27 mouse cellular contexts compared by ENCODE assay signal in the genomic region with DNA sequence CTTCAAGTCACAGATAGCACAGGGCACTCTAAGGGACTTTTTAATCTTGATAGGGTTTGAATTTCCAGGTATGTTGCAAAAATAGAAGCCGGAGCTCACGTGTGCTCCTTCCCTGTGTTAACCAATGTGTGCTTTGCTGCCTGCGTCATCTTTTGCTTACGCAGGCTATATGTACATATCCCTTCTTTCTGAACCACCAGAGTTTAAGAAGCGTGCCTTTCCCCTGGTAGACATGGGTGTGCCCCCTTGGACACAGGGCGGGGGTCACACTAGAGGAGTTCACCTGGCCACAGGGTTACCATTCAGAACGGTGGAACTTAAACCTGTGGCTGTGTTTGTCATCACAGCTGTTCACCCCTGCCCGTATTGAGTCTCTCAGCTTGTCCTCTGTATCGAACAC. TPM values are rescaled to one million over a fixed set of nuclear protein-coding genes. Genes with fewer than 3 reads are reported as not detected.
"Had no signal": no experiment of that assay in that cellular context is flagged by ENCODE, and none has a peak within 500 bp of the region (broad histone marks: within the 10 kb centered on the region; RNA-seq: fewer than 3 reads in every experiment).

No protein-coding gene starts in this region.

- H3K9me3 ChIP-seq: liver, embryonic 12.5 days; midbrain, embryonic 10.5 days; midbrain, embryonic 12.5 days; neural tube, embryonic 13.5 days; neural tube, embryonic 15.5 days had no signal

- H3K27me3 ChIP-seq: midbrain, embryonic 12.5 days; neural tube, embryonic 13.5 days; neural tube, embryonic 15.5 days had no signal

- H3K4me2 ChIP-seq: liver, embryonic 12.5 days; lung, embryonic 14.5 days; midbrain, embryonic 12.5 days; neural tube, embryonic 13.5 days; neural tube, embryonic 15.5 days had no signal

- ATAC-seq: liver, embryonic 12.5 days; midbrain, embryonic 16.5 days had no signal

- H3K36me3 ChIP-seq: liver, embryonic 12.5 days; midbrain, embryonic 10.5 days; midbrain, embryonic 12.5 days; neural tube, embryonic 13.5 days; neural tube, embryonic 15.5 days had no signal

- H3K4me3 ChIP-seq: liver, embryonic 12.5 days; midbrain, embryonic 10.5 days; midbrain, embryonic 12.5 days; myocyte; neural tube, embryonic 13.5 days; neural tube, embryonic 15.5 days had no signal

- H3K27ac ChIP-seq: liver, embryonic 12.5 days; liver, embryonic 14.5 days; midbrain, embryonic 10.5 days; midbrain, embryonic 12.5 days; neural tube, embryonic 13.5 days; neural tube, embryonic 15.5 days had no signal

- H3K9ac ChIP-seq: liver, embryonic 12.5 days; liver, embryonic 14.5 days; lung, embryonic 14.5 days; midbrain, embryonic 12.5 days; neural tube, embryonic 13.5 days; neural tube, embryonic 15.5 days had no signal

- DNase-seq: lung, adult 18-20 months; lung, embryonic 14.5 days; lung, postnatal 14 days; lung, postnatal 4 days; midbrain, embryonic 14.5 days; retina, postnatal 1 day; right cerebral cortex, adult 18-20 months; right cerebral cortex, postnatal 25 days; right cerebral cortex, postnatal 4 days; spleen, adult 18-20 months; thymus, adult 2 months; thymus, postnatal 25 days; thymus, postnatal 4 days had no signal

- H3K4me1 ChIP-seq: liver, embryonic 12.5 days; neural tube, embryonic 13.5 days; neural tube, embryonic 15.5 days had no signal

RNA-seq across cellular contexts. Expression of a gene that starts 14.5 kb away (rescaled TPM):
- total RNA-seq: megakaryocyte, adult 5-6 weeks; megakaryocyte-erythroid progenitor cell, adult 5-6 weeks had no signal
- polyA plus RNA-seq: liver, embryonic 14.5 days; liver, embryonic 16.5 days; neural tube, embryonic 11.5 days; small intestine, adult 2 months; urinary bladder, adult 2 months had no signal

RNA-seq across cellular contexts. Expression of a gene that starts 35.6 kb away (rescaled TPM):
- total RNA-seq: megakaryocyte-erythroid progenitor cell, adult 5-6 weeks had no signal
- polyA plus RNA-seq: liver, embryonic 12.5 days; liver, embryonic 14.5 days; liver, embryonic 16.5 days; midbrain, embryonic 10.5 days; midbrain, embryonic 12.5 days; midbrain, embryonic 14.5 days; midbrain, embryonic 16.5 days; myocyte; neural tube, embryonic 11.5 days; neural tube, embryonic 13.5 days; neural tube, embryonic 15.5 days; urinary bladder, adult 2 months had no signal
